Mouse (Mus musculus): Measurements from ENCODE around the gene Mrpl22. TPM values are rescaled to one million over a fixed set of nuclear protein-coding genes. Genes with fewer than 3 reads are reported as not detected.

Gene Mrpl22
- polyA plus RNA-seq, 1 experiment from 2014 or later, result 144 TPM

DNA sequence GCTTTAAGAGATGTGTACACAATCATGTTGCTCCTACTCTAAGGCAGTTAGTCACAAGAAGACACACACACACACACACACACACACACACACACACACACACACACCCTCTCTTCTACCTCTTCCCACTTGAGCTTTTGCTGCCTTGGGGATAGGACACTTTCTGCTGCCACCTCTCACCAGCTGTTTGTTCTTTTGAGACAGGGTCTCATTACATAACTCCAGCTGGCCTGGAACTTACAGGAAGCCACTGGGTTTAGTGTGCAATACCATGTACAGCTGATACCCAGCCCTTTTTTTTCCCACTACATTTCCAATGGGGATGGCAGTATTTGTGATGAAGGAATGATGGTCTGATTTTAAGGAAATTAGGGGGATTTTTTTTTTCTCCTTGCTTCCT is 36.2 kb upstream of the Mrpl22 start:
- no peak overlapping the region for H3K27ac ChIP-seq (replicated peaks; ENCODE audit: low read depth, low read length)
- no peak overlapping the region for H3K9ac ChIP-seq (ENCODE audit: low read length)
- no peak overlapping the region for H3K4me3 ChIP-seq (ENCODE audit: low read depth, low read length)
- no peaks in the 10 kb centered on the region for H3K4me1 ChIP-seq (ENCODE audit: control insufficient read depth, insufficient read depth, low read length)
- H3K36me3 ChIP-seq (ENCODE audit: control insufficient read depth, insufficient read depth, low read length), result peaks cover 20% of the 10 kb centered on the region; the same call in 1 of the 2 replicates
- no peaks in the 10 kb centered on the region for H3K9me3 ChIP-seq (ENCODE audit: control insufficient read depth, low read length)
- ATAC-seq (ENCODE audit: insufficient number of reproducible peaks, low FRiP score, low TSS enrichment, low read depth) (no peak), DNase-seq (ENCODE audit: low spot score) (no peak)
- H3K27me3 ChIP-seq (ENCODE audit: control insufficient read depth, insufficient read depth, low read length), result no peaks in the 10 kb centered on the region
- no peak overlapping the region for H3K4me2 ChIP-seq (ENCODE audit: low read depth, severe bottlenecking)

DNA sequence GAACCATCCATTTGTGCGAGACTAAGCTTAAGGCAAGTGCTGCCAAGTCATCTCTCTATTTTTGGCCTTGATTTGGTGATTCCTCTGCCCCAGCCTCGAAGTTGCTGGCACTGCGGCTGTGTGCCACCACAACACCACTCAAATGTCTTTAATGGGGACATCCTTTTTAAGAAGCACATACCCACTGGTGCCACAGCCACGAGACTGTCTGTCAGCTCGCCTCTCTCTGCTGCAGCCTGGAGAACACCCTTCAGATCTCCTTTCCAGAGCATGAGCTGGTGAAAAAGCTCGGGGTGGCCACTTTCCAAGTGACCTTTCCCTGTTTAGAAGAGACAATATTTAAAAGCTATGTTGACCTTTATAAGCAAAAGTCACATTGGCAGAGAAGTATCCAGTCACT is 34.8 kb upstream of the Mrpl22 start:
- DNase-seq (ENCODE audit: low spot score) (no peak), ATAC-seq (ENCODE audit: insufficient number of reproducible peaks, low FRiP score, low TSS enrichment, low read depth) (no peak)
- 90% methylated on average over 6 of the region's 6 CpGs for WGBS
- peaks cover 27% of the 10 kb centered on the region for H3K36me3 ChIP-seq (ENCODE audit: control insufficient read depth, insufficient read depth, low read length)
- no peak overlapping the region for H3K4me2 ChIP-seq (ENCODE audit: low read depth, severe bottlenecking)
- no peaks in the 10 kb centered on the region for H3K27me3 ChIP-seq (ENCODE audit: control insufficient read depth, insufficient read depth, low read length)
- no peak overlapping the region for H3K9ac ChIP-seq (ENCODE audit: low read length)
- no peaks in the 10 kb centered on the region for H3K9me3 ChIP-seq (ENCODE audit: control insufficient read depth, low read length)
- H3K4me3 ChIP-seq (ENCODE audit: low read depth, low read length), result no peak overlapping the region
- H3K27ac ChIP-seq (replicated peaks; ENCODE audit: low read depth, low read length), result no peak overlapping the region
- H3K4me1 ChIP-seq (ENCODE audit: control insufficient read depth, insufficient read depth, low read length), result no peaks in the 10 kb centered on the region

DNA sequence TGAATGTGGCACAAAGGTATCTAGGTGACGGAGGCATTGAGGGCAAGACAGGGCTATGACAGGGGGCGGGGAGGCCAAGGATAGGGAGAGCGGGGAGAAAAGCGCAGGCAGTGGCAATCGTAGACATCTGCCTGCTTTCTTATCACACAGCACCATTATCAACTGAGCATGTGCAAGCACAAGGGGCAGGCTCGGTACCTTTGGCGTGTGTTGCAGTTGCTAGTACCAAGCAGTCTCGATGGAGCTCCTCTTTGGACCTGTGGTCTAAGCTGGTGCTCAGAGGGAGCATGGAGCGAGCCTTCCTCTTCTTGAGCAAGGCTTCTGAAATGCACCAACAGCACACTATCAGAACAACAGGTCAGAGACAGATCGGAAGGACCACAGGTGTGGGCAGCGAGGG is 32.6 kb upstream of the Mrpl22 start:
- Histone ChIP-seq H3K4me1 (ENCODE audit: control insufficient read depth, insufficient read depth, low read length) (no peaks in the 10 kb centered on the region), H3K9me3 (ENCODE audit: control insufficient read depth, low read length) (no peaks in the 10 kb centered on the region), H3K27ac (replicated peaks; ENCODE audit: low read depth, low read length) (no peak overlapping the region), H3K4me2 (ENCODE audit: low read depth, severe bottlenecking) (no peak overlapping the region), H3K4me3 (ENCODE audit: low read depth, low read length) (no peak overlapping the region), H3K9ac (ENCODE audit: low read length) (no peak overlapping the region), H3K27me3 (ENCODE audit: control insufficient read depth, insufficient read depth, low read length) (no peaks in the 10 kb centered on the region), H3K36me3 (ENCODE audit: control insufficient read depth, insufficient read depth, low read length) (peaks cover 26% of the 10 kb centered on the region)
- 96% methylated on average over 11 of the region's 11 CpGs for WGBS
- ATAC-seq (ENCODE audit: insufficient number of reproducible peaks, low FRiP score, low TSS enrichment, low read depth) (no peak), DNase-seq (ENCODE audit: low spot score) (no peak)

DNA sequence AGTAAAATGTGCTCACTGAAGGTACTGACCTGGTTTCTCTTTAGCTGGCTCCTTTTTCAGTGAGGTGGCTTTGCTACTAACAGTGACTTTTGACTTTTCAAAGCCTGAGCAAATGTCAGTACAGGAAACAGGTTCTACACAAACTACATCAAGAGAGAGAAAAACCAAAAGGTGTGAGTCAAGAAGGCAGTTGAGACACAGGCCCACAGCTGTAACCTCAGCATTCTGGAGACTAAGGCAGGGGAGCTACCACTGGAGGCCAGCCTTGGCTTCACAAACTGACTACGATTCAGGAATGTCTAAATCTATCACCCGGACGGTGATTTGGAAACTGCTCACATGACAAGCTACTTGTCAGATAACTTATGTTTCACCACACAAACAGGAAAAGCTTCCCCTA is 32.0 kb upstream of the Mrpl22 start:
- Histone ChIP-seq H3K4me3 (ENCODE audit: low read depth, low read length) (no peak overlapping the region), H3K27me3 (ENCODE audit: control insufficient read depth, insufficient read depth, low read length) (no peaks in the 10 kb centered on the region), H3K36me3 (ENCODE audit: control insufficient read depth, insufficient read depth, low read length) (peaks cover 31% of the 10 kb centered on the region), H3K9ac (ENCODE audit: low read length) (no peak overlapping the region), H3K9me3 (ENCODE audit: control insufficient read depth, low read length) (no peaks in the 10 kb centered on the region), H3K27ac (replicated peaks; ENCODE audit: low read depth, low read length) (no peak overlapping the region), H3K4me1 (ENCODE audit: control insufficient read depth, insufficient read depth, low read length) (no peaks in the 10 kb centered on the region), H3K4me2 (ENCODE audit: low read depth, severe bottlenecking) (no peak overlapping the region)
- DNase-seq (ENCODE audit: low spot score) (no peak), ATAC-seq (ENCODE audit: insufficient number of reproducible peaks, low FRiP score, low TSS enrichment, low read depth) (no peak)
- WGBS, result 94% methylated on average over 3 of the region's 3 CpGs

DNA sequence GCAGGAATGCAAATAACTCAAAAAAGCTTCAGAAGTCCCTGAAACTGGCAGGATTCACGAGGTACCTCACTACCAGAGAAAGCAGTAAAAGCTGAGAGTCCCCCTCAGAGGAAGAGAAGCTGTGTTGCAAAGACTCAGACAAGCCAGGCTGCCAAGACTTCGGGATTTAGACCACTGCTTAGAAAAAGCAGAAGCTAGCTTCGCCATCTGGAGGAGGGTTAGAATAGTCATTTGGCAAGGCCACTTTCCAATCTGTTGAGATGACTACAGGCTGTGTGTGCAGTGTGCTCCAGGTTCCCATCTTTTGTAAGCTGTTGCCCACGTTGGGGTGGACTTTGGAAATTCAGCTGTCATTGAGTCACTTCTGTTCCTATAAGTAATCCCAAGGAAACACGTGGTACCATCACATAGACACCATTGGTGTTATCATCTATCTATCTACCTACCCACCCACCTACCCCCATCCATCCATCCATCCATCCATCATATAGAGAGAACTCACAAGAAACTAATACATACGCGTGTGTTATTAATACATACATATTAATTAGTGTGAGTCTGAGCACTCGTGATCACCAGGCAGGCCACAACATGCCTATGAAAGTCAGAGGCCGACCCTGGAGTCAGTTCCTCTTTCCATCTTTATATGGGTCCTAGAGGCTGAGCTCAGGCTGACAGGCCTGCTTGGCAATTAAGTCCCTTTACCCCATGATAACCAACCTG is 27.6 kb upstream of the Mrpl22 start:
- Histone ChIP-seq H3K9ac (ENCODE audit: low read length) (no peak overlapping the region), H3K4me3 (ENCODE audit: low read depth, low read length) (no peak overlapping the region), H3K36me3 (ENCODE audit: control insufficient read depth, insufficient read depth, low read length) (peaks cover 46% of the 10 kb centered on the region), H3K4me1 (ENCODE audit: control insufficient read depth, insufficient read depth, low read length) (no peaks in the 10 kb centered on the region), H3K27me3 (ENCODE audit: control insufficient read depth, insufficient read depth, low read length) (no peaks in the 10 kb centered on the region), H3K9me3 (ENCODE audit: control insufficient read depth, low read length) (no peaks in the 10 kb centered on the region), H3K27ac (replicated peaks; ENCODE audit: low read depth, low read length) (no peak overlapping the region), H3K4me2 (ENCODE audit: low read depth, severe bottlenecking) (no peak overlapping the region)
- DNase-seq (ENCODE audit: low spot score) (no peak), ATAC-seq (ENCODE audit: insufficient number of reproducible peaks, low FRiP score, low TSS enrichment, low read depth) (no peak)
- 90% methylated on average over 9 of the region's 9 CpGs for WGBS

DNA sequence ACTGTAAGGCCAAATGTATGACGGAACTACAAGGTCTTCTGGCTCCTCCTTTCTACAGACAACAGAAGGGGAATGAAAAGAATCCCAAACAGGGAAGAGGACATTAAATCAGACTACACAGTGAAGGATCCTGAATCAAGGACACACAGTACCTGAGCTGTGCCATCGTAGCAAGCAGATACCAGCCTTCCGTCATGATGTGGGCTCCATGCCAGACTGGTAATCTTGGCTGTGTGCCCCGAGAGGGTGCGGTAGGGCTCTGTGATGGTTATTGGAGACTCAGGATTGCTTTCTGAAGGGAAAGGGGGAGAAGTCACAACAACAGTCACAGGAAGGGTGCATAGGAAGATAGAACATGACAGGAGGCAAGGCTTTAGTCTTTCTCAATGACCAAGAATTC is 25.2 kb upstream of the Mrpl22 start:
- 95% methylated on average over 5 of the region's 5 CpGs for WGBS
- Histone ChIP-seq H3K27ac (replicated peaks; ENCODE audit: low read depth, low read length) (no peak overlapping the region), H3K36me3 (ENCODE audit: control insufficient read depth, insufficient read depth, low read length) (peaks cover 35% of the 10 kb centered on the region), H3K27me3 (ENCODE audit: control insufficient read depth, insufficient read depth, low read length) (no peaks in the 10 kb centered on the region), H3K4me1 (ENCODE audit: control insufficient read depth, insufficient read depth, low read length) (no peaks in the 10 kb centered on the region), H3K4me3 (ENCODE audit: low read depth, low read length) (no peak overlapping the region), H3K4me2 (ENCODE audit: low read depth, severe bottlenecking) (no peak overlapping the region), H3K9me3 (ENCODE audit: control insufficient read depth, low read length) (no peaks in the 10 kb centered on the region), H3K9ac (ENCODE audit: low read length) (no peak overlapping the region)
- no peak for ATAC-seq (ENCODE audit: insufficient number of reproducible peaks, low FRiP score, low TSS enrichment, low read depth)
- no peak for DNase-seq (ENCODE audit: low spot score)

DNA sequence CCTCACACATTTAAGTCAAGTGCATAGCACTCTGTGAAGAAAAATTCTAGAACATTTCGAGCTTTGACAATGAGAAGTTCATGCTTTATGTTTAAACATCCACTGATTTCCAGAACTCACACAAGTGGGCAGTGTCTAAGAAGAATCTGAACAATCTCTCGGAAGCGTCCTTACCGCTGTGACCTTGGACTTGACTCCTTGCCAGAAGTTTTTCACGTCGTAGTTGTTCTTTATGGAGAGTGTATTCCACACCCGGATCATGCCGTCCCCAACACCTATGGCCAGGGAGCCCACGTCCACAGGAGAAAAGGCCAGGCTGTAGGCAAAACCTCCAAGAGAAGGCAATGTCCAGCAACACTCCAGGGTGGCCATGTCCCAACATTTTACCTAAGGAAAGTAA is 16.0 kb upstream of the Mrpl22 start:
- Histone ChIP-seq H3K9ac (ENCODE audit: low read length) (no peak overlapping the region), H3K27ac (replicated peaks; ENCODE audit: low read depth, low read length) (no peak overlapping the region), H3K9me3 (ENCODE audit: control insufficient read depth, low read length) (no peaks in the 10 kb centered on the region), H3K4me3 (ENCODE audit: low read depth, low read length) (no peak overlapping the region), H3K27me3 (ENCODE audit: control insufficient read depth, insufficient read depth, low read length) (no peaks in the 10 kb centered on the region), H3K4me2 (ENCODE audit: low read depth, severe bottlenecking) (no peak overlapping the region), H3K36me3 (ENCODE audit: control insufficient read depth, insufficient read depth, low read length) (peaks cover 27% of the 10 kb centered on the region), H3K4me1 (ENCODE audit: control insufficient read depth, insufficient read depth, low read length) (no peaks in the 10 kb centered on the region)
- 91% methylated on average over 9 of the region's 9 CpGs for WGBS
- DNase-seq (ENCODE audit: low spot score), result no peak
- no peak for ATAC-seq (ENCODE audit: insufficient number of reproducible peaks, low FRiP score, low TSS enrichment, low read depth)

DNA sequence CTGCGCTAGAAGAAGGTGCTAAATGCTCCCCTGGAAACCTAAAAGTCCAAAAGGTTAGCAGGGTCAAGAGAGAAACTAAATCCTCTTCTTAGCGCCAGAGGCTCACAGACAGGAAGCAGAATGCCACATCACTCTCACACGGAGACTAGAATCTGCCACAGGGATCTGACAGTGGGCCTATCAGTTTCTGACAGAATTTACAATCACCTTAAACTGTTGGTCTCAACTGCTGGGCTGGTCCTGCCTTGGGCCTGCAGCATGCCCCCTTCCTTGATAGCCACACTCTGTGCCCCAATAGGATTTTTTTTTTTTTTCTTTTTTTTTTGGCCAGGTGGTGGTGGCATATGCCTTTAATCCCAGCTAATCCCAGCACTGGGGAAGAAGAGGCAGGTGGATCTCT is 14.6 kb upstream of the Mrpl22 start:
- Histone ChIP-seq H3K36me3 (ENCODE audit: control insufficient read depth, insufficient read depth, low read length) (peaks cover 27% of the 10 kb centered on the region), H3K9me3 (ENCODE audit: control insufficient read depth, low read length) (no peaks in the 10 kb centered on the region), H3K4me2 (ENCODE audit: low read depth, severe bottlenecking) (no peak overlapping the region), H3K27ac (replicated peaks; ENCODE audit: low read depth, low read length) (no peak overlapping the region), H3K9ac (ENCODE audit: low read length) (no peak overlapping the region), H3K27me3 (ENCODE audit: control insufficient read depth, insufficient read depth, low read length) (no peaks in the 10 kb centered on the region), H3K4me3 (ENCODE audit: low read depth, low read length) (no peak overlapping the region), H3K4me1 (ENCODE audit: control insufficient read depth, insufficient read depth, low read length) (no peaks in the 10 kb centered on the region)
- DNase-seq (ENCODE audit: low spot score), result no peak
- no peak for ATAC-seq (ENCODE audit: insufficient number of reproducible peaks, low FRiP score, low TSS enrichment, low read depth)
- WGBS, result 83% methylated on average over 3 of the region's 3 CpGs

DNA sequence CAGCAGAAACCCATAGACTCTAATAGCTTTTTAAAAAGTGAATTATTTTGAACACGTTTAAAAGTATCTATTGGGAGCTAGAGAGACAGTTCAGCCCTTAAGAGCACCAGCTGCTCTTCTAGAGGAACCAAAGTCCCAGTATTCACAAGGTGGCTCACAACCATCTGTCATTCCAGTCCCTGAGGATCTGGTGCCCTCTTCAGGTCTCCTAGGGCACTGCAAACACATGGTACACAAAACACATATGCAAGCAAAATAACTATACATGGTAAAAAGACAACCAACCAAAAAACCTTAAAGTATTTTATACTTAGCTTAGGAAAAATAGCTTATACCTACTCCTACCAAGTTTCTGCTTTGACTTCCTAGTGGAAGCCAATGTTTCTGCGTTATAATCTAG is 6.4 kb upstream of the Mrpl22 start:
- Histone ChIP-seq H3K4me1 (ENCODE audit: control insufficient read depth, insufficient read depth, low read length) (0 out of 2 replicates have a peak, but pooled peaks cover 5% of the 10 kb centered on the region), H3K27ac (replicated peaks; ENCODE audit: low read depth, low read length) (no peak overlapping the region), H3K36me3 (ENCODE audit: control insufficient read depth, insufficient read depth, low read length) (peaks cover 16% of the 10 kb centered on the region), H3K4me3 (ENCODE audit: low read depth, low read length) (no peak overlapping the region), H3K4me2 (ENCODE audit: low read depth, severe bottlenecking) (no peak overlapping the region), H3K9me3 (ENCODE audit: control insufficient read depth, low read length) (no peaks in the 10 kb centered on the region), H3K9ac (ENCODE audit: low read length) (no peak overlapping the region), H3K27me3 (ENCODE audit: control insufficient read depth, insufficient read depth, low read length) (no peaks in the 10 kb centered on the region)
- DNase-seq (ENCODE audit: low spot score) (no peak), ATAC-seq (ENCODE audit: insufficient number of reproducible peaks, low FRiP score, low TSS enrichment, low read depth) (no peak)
- WGBS, result 97% methylated on average over 2 of the region's 2 CpGs
